Mouse (Mus musculus) hindbrain, embryonic 12.5 days (tissue): ENCODE data around the gene Ctag2. TPM values are rescaled to one million over a fixed set of nuclear protein-coding genes. Genes with fewer than 3 reads are reported as not detected.

Source experiments
- ATAC-seq: fragments of 200-750 bp; cut with Nextera tagmentation; 2 replicates; pipeline ENCODE4 v1.8.0; 2017; ENCODE audit warnings: moderate TSS enrichment; ENCODE audit not compliant: low FRiP score
- H3K27ac ChIP-seq: fragments of 300-500 bp; sonication (generic); 2 replicates; pipeline ENCODE4 v1.5.1; 2016; ENCODE audit warnings: mild to moderate bottlenecking
- H3K27me3 ChIP-seq: fragments of 300-500 bp; sonication (generic); 2 replicates; pipeline ENCODE4 v1.6.1; 2016; ENCODE audit warnings: mild to moderate bottlenecking
- H3K36me3 ChIP-seq: fragments of 300-500 bp; sonication (generic); 2 replicates; pipeline ENCODE4 v1.6.1; 2016; ENCODE audit warnings: mild to moderate bottlenecking
- H3K4me1 ChIP-seq: fragments of 300-500 bp; sonication (generic); 2 replicates; pipeline ENCODE4 v1.6.1; 2016
- H3K4me2 ChIP-seq: fragments of 300-500 bp; sonication (generic); replicated peaks from 2 replicates; pipeline ENCODE4 v1.6.1; 2016; ENCODE audit warnings: mild to moderate bottlenecking
- H3K4me3 ChIP-seq: fragments of 300-500 bp; sonication (generic); 2 replicates; pipeline ENCODE4 v1.5.1; 2016; ENCODE audit warnings: mild to moderate bottlenecking
- H3K9ac ChIP-seq: fragments of 300-500 bp; sonication (generic); 2 replicates; pipeline ENCODE4 v1.6.1; 2016; ENCODE audit warnings: mild to moderate bottlenecking, moderate library complexity
- H3K9me3 ChIP-seq: fragments of 300-500 bp; sonication (generic); replicated peaks from 2 replicates; pipeline ENCODE4 v1.6.1; 2016; ENCODE audit warnings: mild to moderate bottlenecking
- WGBS: fragments of 180-500 bp; shearing (Covaris S2); methylation state at CpG from one replicate; pipeline ENCODE4 v1.1.7; 2016; 5-methylcytosine and 5-hydroxymethylcytosine counted together
- polyA plus RNA-seq: library from polyadenylated mRNA; unstranded; fragments of >200 nt; fragmentation: Nextera tagmentation; extraction: Ambion mirVana; gene quantifications from 2 replicates; pipeline ENCODE4 v1.2.1, GENCODE M21; 2016

Gene Ctag2
- polyA plus RNA-seq = not detected in 2 replicates

DNA sequence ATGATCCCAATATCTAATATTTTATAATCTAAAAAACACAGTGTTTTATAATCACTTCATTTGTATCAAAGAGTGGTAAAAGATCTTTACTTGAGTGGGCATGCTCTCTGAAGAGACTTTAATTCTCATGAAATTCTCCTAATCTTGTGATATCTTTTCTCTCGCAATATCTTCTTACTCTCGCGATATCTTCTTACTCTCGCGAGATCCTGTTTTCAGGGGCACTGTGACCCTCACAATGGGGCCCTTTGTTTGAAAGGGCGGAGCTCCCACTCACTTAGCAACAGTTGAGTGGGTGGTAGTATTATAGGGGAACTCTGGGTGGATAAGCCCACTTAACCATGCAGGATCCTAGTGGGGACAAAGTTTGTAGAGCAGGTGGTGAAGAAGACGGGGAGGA, at the start of gene Ctag2:
Gene Ctag2, plus strand, starts transcription at position 301 of the 400 bp plus-strand sequence.
- Histone ChIP-seq H3K9ac (no peak within 1 kb of the TSS), H3K27me3 (no peaks in the 10 kb centered on the region), H3K27ac (no peak within 1 kb of the TSS), H3K4me3 (no peak within 1 kb of the TSS), H3K9me3 (no peaks in the 10 kb centered on the region), H3K36me3 (no peaks in the 10 kb centered on the region), H3K4me1 (no peaks in the 10 kb centered on the region), H3K4me2 (no peak within 1 kb of the TSS)
- WGBS = 89% methylated on average over 7 of the region's 7 CpGs
- ATAC-seq = no peak
